Mouse (Mus musculus) CH12.LX (cell line): Measurements from ENCODE around the gene C2cd3. TPM values are rescaled to one million over a fixed set of nuclear protein-coding genes. Genes with fewer than 3 reads are reported as not detected.

Experiments
- DNase-seq: peaks from one replicate; pipeline ENCODE4 v3.0.0-alpha.2; 2013; ENCODE audit errors: extremely low read depth
- H3K27ac ChIP-seq: 2 replicates; pipeline ENCODE4 v1.5.1; 2012; ENCODE audit warnings: low read depth, mild to moderate bottlenecking, control low read depth, moderate library complexity; ENCODE audit not compliant: insufficient read depth
- H3K27me3 ChIP-seq: replicated peaks from 2 replicates; pipeline ENCODE3; 2012; ENCODE audit warnings: inconsistent platforms
- H3K36me3 ChIP-seq, 2 experiments: replicated peaks in 1 of 2; 2 replicates each; pipeline versions ENCODE3 to v1.6.1; 2012; ENCODE audit warnings: inconsistent platforms in 1 of 2, low read length in 1 of 2, mild to moderate bottlenecking in 1 of 2, mixed read lengths in 1 of 2, moderate library complexity in 1 of 2; ENCODE audit not compliant: control insufficient read depth in 1 of 2, insufficient read depth in 1 of 2
- H3K4me1 ChIP-seq, 2 experiments: 2 replicates each; pipeline ENCODE4 v1.6.1; 2012; ENCODE audit warnings: inconsistent platforms in 1 of 2, moderate library complexity in 1 of 2; ENCODE audit not compliant: insufficient read depth in 2 of 2, control insufficient read depth in 1 of 2
- H3K4me2 ChIP-seq: 2 replicates; pipeline ENCODE4 v1.6.1; 2012; ENCODE audit warnings: low read depth, mild to moderate bottlenecking, control low read depth; ENCODE audit not compliant: poor library complexity, insufficient read depth, severe bottlenecking
- H3K4me3 ChIP-seq, 3 experiments: fragments of 150-350 bp in 1 of 3; sonication (generic) in 1 of 3; replicated peaks in 1 of 3; 2 replicates each; pipeline versions ENCODE3 to v1.5.1; 2011 to 2012; ENCODE audit warnings: low read depth in 2 of 3, low read length in 2 of 3, mild to moderate bottlenecking in 2 of 3, moderate library complexity in 2 of 3, control low read depth in 1 of 3, improper control_type of control experiment in 1 of 3, inconsistent platforms in 1 of 3, mixed read lengths in 1 of 3; ENCODE audit not compliant: poor library complexity in 1 of 3
- H3K79me2 ChIP-seq: replicated peaks from 2 replicates; pipeline ENCODE4 v1.6.1; 2012; ENCODE audit warnings: mild to moderate bottlenecking, moderate library complexity; ENCODE audit not compliant: control insufficient read depth, poor library complexity, insufficient read depth, severe bottlenecking; ENCODE audit errors: extremely low read depth
- H3K9ac ChIP-seq: 2 replicates; pipeline ENCODE4 v1.6.1; 2012; ENCODE audit warnings: low read depth, mild to moderate bottlenecking, control low read depth, moderate library complexity; ENCODE audit not compliant: insufficient read depth
- H3K9me3 ChIP-seq: replicated peaks from 2 replicates; pipeline ENCODE3; 2012; ENCODE audit warnings: low read length, inconsistent platforms, mixed read lengths
- BHLHE40 ChIP-seq: IDR thresholded peaks from 2 replicates; pipeline ENCODE4 v1.6.1; 2011; ENCODE audit warnings: mild to moderate bottlenecking, low read depth, low read length, improper control_type of control experiment
- CTCF ChIP-seq, 2 experiments: IDR thresholded peaks in 1 of 2; conservative IDR thresholded peaks in 1 of 2; 2 replicates each; pipeline ENCODE4 v1.5.1; 2011 to 2012; ENCODE audit warnings: low read depth in 2 of 2, low read length in 2 of 2, improper control_type of control experiment in 1 of 2, inconsistent platforms in 1 of 2, mild to moderate bottlenecking in 1 of 2, moderate library complexity in 1 of 2
- HCFC1 ChIP-seq: IDR thresholded peaks from 2 replicates; pipeline ENCODE4 v1.6.1; 2012; ENCODE audit warnings: low read depth, mild to moderate bottlenecking, inconsistent platforms, low read length, improper control_type of control experiment
- MAX ChIP-seq: IDR thresholded peaks from 2 replicates; pipeline ENCODE4 v1.6.1; 2011; ENCODE audit warnings: low read length, improper control_type of control experiment
- MEF2A ChIP-seq: IDR thresholded peaks from 2 replicates; pipeline ENCODE4 v1.6.1; 2014; ENCODE audit warnings: low read depth, mild to moderate bottlenecking, inconsistent platforms, low read length, improper control_type of control experiment, borderline replicate concordance
- PAX5 ChIP-seq: IDR thresholded peaks from 2 replicates; pipeline ENCODE4 v1.6.1; 2012; ENCODE audit warnings: low read length, inconsistent platforms, mixed read lengths
- POLR2A ChIP-seq: IDR thresholded peaks from 2 replicates; pipeline ENCODE4 v1.6.1; 2011; ENCODE audit warnings: low read depth, mild to moderate bottlenecking, improper control_type of control experiment, low read length
- POLR2AphosphoS2 ChIP-seq: IDR thresholded peaks from 2 replicates; pipeline ENCODE4 v1.6.1; 2011; ENCODE audit warnings: low read depth, low read length, improper control_type of control experiment
- RAD21 ChIP-seq: IDR thresholded peaks from 2 replicates; pipeline ENCODE4 v1.6.1; 2011; ENCODE audit warnings: low read depth, mild to moderate bottlenecking, low read length, improper control_type of control experiment, moderate library complexity
- TBP ChIP-seq: conservative IDR thresholded peaks from 2 replicates; pipeline ENCODE4 v1.6.1; 2011; ENCODE audit warnings: low read depth, low read length, improper control_type of control experiment
- ZC3H11A ChIP-seq: IDR thresholded peaks from 2 replicates; pipeline ENCODE4 v1.6.1; 2012; ENCODE audit warnings: low read depth, mild to moderate bottlenecking, inconsistent platforms, low read length, improper control_type of control experiment
- ZKSCAN1 ChIP-seq: IDR thresholded peaks from 2 replicates; pipeline ENCODE4 v1.6.1; 2012; ENCODE audit warnings: low read depth, inconsistent platforms, low read length, improper control_type of control experiment, borderline replicate concordance
- ZMIZ1 ChIP-seq: IDR thresholded peaks from 2 replicates; pipeline ENCODE4 v1.6.1; 2012; ENCODE audit warnings: low read depth, mild to moderate bottlenecking, inconsistent platforms, low read length, improper control_type of control experiment
- dilution Hi-C: fragments of 300-500 bp; cut with MboI; formaldehyde crosslinking; loops from 2 replicates; pipeline ENCODE4 v1.14.3; 2020; ENCODE audit warnings: low sequenced_read_pairs; ENCODE audit not compliant: extremely low pct_unique_long_range_greater_than_20kb, extremely low pct_ligation_motif_present
- in situ Hi-C: fragments of 300-500 bp; cut with MboI; formaldehyde crosslinking; loops from 3 replicates; pipeline ENCODE4 v1.14.3; 2019; ENCODE audit warnings: low sequenced_read_pairs, low pct_ligation_motif_present, low pct_unique_long_range_greater_than_20kb, mixed read lengths
- polyA plus RNA-seq: library from polyadenylated mRNA; unstranded; fragments of >175 nt; gene quantifications from 2 replicates; pipeline ENCODE4 v1.2.1, GENCODE M21; 2012; ENCODE audit warnings: low read depth; ENCODE audit not compliant: insufficient read length
- total RNA-seq, 2 experiments: library from RNA; depleted of rRNA; stranded (reverse); fragments of 300-350 nt in 1 of 2; fragments of >200 nt in 1 of 2; gene quantifications; 2 replicates each; pipeline ENCODE4 v1.2.3; 2012 to 2014

Gene C2cd3
- total and polyA plus RNA-seq, 3 experiments = 11.7 to 25.0 (median 16.7) TPM

DNA sequence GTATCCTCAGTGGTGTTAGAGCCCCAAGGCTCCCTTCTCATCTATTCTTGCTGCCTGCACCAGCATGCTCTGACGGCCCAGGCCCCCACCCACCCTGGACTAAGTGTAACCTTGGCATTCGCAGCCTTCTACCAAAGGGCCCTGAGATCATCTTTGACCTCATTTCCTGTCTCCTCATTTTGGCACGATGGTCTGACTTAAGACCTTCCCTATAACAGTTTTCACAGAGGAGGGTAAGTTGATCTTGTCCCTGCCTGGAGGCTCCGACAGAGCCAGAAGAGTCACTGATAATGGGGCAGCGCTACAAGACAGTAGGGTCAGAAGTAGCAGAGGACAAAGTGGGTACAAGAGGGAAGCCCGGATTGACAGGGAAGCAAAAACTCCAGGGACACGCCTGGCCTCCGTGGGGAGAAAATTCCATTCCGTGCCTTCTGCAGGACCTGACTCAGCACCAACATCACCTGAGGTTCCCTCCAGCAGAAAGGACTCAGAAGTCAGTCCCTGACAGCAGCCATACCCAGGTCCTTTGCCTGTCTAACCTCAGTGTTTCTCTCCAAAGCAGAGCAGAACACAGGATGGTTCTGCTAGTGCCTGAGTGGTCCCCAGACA is 101.9 kb downstream of the C2cd3 start:
- dilution Hi-C loops (no loop called here), in situ Hi-C loops (no loop called here)
- H3K4me2 ChIP-seq = no peak overlapping the region
- H3K27ac ChIP-seq = no peak overlapping the region
- peaks cover 7 to 23% of the 10 kb centered on the region in 2 experiments for H3K36me3 ChIP-seq
- no peak overlapping the region for H3K4me3 ChIP-seq
- DNase-seq = no peak
- H3K9me3 ChIP-seq = no peaks in the 10 kb centered on the region
- H3K9ac ChIP-seq = no peak overlapping the region
- TF ChIP-seq CTCF (conservative IDR thresholded peaks at IDR 0.05 in 1 of 2, IDR thresholded peaks at IDR 0.05 in 1 of 2; ENCODE audit: low read depth in 2 of 2, low read length in 2 of 2) (no peak), RAD21 (no peak), MAX (no peak), POLR2A (no peak), TBP (no peak), ZC3H11A (no peak), POLR2AphosphoS2 (no peak), PAX5 (no peak), BHLHE40 (no peak), HCFC1 (no peak), ZKSCAN1 (no peak)
- no peaks in the 10 kb centered on the region for H3K27me3 ChIP-seq
- H3K79me2 ChIP-seq = no peaks in the 10 kb centered on the region
- H3K4me1 ChIP-seq = 0 out of 4 replicates have a peak, but pooled peaks cover 0 to 3% of the 10 kb centered on the region in 2 experiments

DNA sequence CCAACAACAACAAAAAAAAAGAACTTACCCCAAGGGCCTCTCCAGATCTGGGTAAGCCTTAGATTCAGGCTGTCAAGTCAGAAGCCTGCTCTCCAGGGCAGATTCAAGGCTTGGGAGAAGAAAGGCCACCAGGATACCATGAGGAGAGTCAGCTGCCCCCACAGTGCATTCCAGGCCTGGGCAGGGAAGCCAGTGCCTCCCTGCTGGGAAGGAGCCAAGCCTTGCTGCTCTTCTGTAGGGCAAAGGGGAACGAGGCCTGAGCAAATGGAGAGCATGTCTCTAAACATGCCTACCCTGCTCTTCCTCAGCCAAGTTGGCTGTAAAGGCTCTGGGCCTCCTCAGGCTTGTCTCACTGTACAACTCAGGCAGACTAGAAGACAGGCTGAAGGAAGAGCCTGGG is 102.6 kb downstream of the C2cd3 start:
- no peak for DNase-seq
- Histone ChIP-seq H3K27ac (no peak overlapping the region), H3K4me1 (0 out of 4 replicates have a peak, but pooled peaks cover 0 to 3% of the 10 kb centered on the region in 2 experiments), H3K9ac (no peak overlapping the region), H3K9me3 (no peaks in the 10 kb centered on the region), H3K79me2 (no peaks in the 10 kb centered on the region), H3K36me3 (peaks cover 2 to 16% of the 10 kb centered on the region in 2 experiments), H3K4me2 (no peak overlapping the region), H3K4me3 (no peak overlapping the region), H3K27me3 (no peaks in the 10 kb centered on the region)
- no peak for TF ChIP-seq ZMIZ1
- dilution Hi-C loops = no loop called here
- in situ Hi-C loops = no loop called here

DNA sequence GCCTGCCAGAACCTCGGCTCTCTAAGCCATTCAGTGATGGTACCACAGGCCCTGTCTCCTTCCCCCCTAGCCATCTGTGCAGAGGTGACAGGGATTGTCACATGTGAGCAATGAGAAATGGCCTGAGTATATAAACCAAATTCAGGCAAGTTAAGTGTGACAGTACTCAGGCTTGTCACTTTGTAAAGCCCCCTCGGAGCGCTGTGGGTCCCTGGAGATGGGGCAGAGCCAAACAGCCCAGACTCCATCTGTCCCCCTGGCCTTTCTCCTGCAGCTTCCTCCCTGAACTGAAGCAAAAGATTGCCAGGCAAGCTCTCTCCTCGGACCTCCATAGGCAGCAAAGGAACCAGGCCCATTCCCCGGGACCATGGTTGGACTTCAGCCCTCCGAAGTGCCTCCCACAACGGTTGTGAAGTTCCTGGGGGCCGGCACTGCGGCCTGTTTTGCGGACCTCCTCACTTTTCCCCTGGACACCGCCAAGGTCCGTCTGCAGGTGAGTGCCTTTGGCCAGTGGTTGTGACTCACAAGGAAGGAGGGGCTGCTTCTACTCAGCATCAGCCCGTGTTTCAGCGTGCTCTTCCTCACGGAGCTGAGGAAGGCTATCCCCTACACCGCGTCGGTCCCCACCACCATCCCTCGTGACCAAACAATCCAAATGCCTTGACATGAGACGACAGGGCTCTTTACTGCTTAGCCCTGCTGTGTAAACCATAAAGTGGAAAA is 107.2 kb downstream of the C2cd3 start:
- in situ Hi-C loops (no loop called here), dilution Hi-C loops (no loop called here)
- H3K27ac ChIP-seq = no peak overlapping the region
- no peak overlapping the region for H3K4me2 ChIP-seq
- no peaks in the 10 kb centered on the region for H3K36me3 ChIP-seq
- DNase-seq = no peak
- no peaks in the 10 kb centered on the region for H3K79me2 ChIP-seq
- peaks cover 14 to 15% of the 10 kb centered on the region in 2 experiments for H3K4me1 ChIP-seq
- no peaks in the 10 kb centered on the region for H3K9me3 ChIP-seq
- H3K4me3 ChIP-seq = no peak overlapping the region
- no peak overlapping the region for H3K9ac ChIP-seq
- TF ChIP-seq MEF2A = no peak
- no peaks in the 10 kb centered on the region for H3K27me3 ChIP-seq
